Mouse (Mus musculus): ENCODE measurements at regions not wholly inside any gene's neighbourhood (a gene's known extent, or its start where the extent isn't known, plus 50 kb on each side); places are given as distances from the start of the nearest gene placed in this dataset.

DNA sequence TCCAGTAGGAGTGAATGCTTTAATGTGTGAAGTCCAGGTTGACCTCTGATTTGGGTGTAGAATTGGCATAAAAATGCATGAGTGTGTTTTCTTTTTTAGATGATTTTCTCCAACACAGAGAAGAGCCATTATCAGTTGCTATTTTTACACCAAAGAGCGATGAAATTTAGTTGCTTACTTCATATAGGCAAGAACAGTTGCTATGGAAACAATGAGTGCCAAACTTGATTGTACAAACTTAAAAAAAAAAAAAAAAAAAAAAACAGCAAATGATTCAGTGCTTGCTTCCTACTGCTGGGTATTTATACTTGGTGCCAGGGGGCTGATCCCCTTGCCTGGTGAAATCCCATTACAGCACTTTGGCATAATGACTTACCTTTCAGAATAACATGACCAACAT lies 268.0 kb downstream of the Sec23a start:
- no peaks in the 10 kb centered on the region for H3K27me3 ChIP-seq (replicated peaks; ENCODE audit: control insufficient read depth, insufficient read depth, low read length)
- no peaks in the 10 kb centered on the region for H3K36me3 ChIP-seq (ENCODE audit: control insufficient read depth, insufficient read depth)
- no peak overlapping the region for H3K9ac ChIP-seq (replicated peaks; ENCODE audit: low read depth, low read length)
- peak; percentile 63 for ATAC-seq
- no peak overlapping the region for H3K4me3 ChIP-seq (replicated peaks; ENCODE audit: low read length)
- no peak overlapping the region for H3K27ac ChIP-seq (ENCODE audit: low read length)
- no peaks in the 10 kb centered on the region for H3K4me1 ChIP-seq (replicated peaks; ENCODE audit: control insufficient read depth, insufficient read depth, low read length)
- WGBS, result 67% methylated on average over 1 of the region's 1 CpGs
- no peak overlapping the region for H3K4me2 ChIP-seq (ENCODE audit: low read length)
- H3K9me3 ChIP-seq (ENCODE audit: control insufficient read depth, low read length), result no peaks in the 10 kb centered on the region

DNA sequence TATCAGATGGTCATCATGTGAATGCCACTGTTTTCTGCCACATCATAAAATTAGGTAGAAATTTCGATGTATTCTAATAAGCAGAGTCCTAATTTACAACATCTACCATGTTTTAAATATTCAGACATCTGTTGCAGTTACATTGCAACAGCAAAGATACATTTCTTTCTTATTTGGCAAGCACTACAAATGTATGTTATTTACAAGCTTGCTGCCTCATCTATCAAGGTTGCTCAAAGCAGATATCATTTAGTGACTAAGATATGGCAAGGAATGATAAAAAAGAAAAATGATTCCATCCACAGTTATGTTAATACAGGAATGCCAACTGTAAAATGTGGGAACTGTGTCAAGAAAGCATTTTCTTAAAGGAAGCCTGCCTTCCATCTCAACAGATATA lies 283.7 kb downstream of the Sec23a start:
- H3K9ac ChIP-seq (replicated peaks; ENCODE audit: low read depth, low read length), result no peak overlapping the region
- no peaks in the 10 kb centered on the region for H3K4me1 ChIP-seq (replicated peaks; ENCODE audit: control insufficient read depth, insufficient read depth, low read length)
- no peaks in the 10 kb centered on the region for H3K9me3 ChIP-seq (ENCODE audit: control insufficient read depth, low read length)
- no peak overlapping the region for H3K4me3 ChIP-seq (replicated peaks; ENCODE audit: low read length)
- no peaks in the 10 kb centered on the region for H3K27me3 ChIP-seq (replicated peaks; ENCODE audit: control insufficient read depth, insufficient read depth, low read length)
- no peaks in the 10 kb centered on the region for H3K36me3 ChIP-seq (ENCODE audit: control insufficient read depth, insufficient read depth)
- peak; percentile 66 for ATAC-seq
- no peak overlapping the region for H3K27ac ChIP-seq (ENCODE audit: low read length)
- no peak overlapping the region for H3K4me2 ChIP-seq (ENCODE audit: low read length)
- 62% methylated on average over 1 of the region's 1 CpGs for WGBS

DNA sequence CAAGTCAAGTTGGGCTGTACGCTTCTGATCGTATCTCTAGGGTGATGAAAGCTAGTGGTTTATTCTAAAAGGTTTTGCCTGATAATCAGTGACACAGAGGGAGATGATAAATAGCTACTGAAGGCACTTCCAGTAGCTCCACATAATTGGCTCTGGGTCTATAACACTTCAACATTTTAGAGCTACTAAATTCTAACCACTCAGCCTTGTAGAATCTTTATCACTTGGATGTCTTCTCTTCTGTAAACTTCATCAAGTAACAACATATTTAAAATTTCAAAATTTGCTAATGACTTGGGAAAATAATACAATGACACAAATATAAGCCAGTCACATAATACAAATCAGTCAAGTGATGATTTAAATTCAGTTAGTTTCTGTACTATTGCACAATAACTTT lies 284.3 kb downstream of the Sec23a start:
- H3K9ac ChIP-seq (replicated peaks; ENCODE audit: low read depth, low read length), result no peak overlapping the region
- no peak for ATAC-seq
- H3K36me3 ChIP-seq (ENCODE audit: control insufficient read depth, insufficient read depth), result no peaks in the 10 kb centered on the region
- no peak overlapping the region for H3K4me3 ChIP-seq (replicated peaks; ENCODE audit: low read length)
- H3K9me3 ChIP-seq (ENCODE audit: control insufficient read depth, low read length), result no peaks in the 10 kb centered on the region
- 91% methylated on average over 2 of the region's 2 CpGs for WGBS
- H3K4me2 ChIP-seq (ENCODE audit: low read length), result no peak overlapping the region
- H3K27me3 ChIP-seq (replicated peaks; ENCODE audit: control insufficient read depth, insufficient read depth, low read length), result no peaks in the 10 kb centered on the region
- no peaks in the 10 kb centered on the region for H3K4me1 ChIP-seq (replicated peaks; ENCODE audit: control insufficient read depth, insufficient read depth, low read length)
- no peak overlapping the region for H3K27ac ChIP-seq (ENCODE audit: low read length)

DNA sequence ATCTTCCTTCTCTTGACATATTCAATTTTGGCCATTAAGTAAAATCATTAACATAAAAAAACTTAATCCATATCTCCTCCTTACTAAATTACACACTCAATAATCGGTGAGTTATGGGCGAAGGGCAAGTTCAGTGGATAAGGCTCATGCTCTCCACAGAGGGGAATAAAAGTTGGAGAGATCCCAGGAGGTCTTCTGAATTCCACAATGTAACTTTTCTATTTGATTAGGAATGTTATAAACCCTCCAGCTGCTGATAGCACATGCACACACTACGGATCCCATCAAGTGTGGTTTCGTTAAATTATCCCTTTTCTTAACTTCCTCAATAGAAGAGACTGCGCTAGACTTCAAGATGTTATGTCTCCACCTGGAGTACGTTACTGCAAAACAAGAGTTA lies 293.9 kb downstream of the Sec23a start:
- no peak overlapping the region for H3K4me3 ChIP-seq (replicated peaks; ENCODE audit: low read length)
- no peak overlapping the region for H3K27ac ChIP-seq (ENCODE audit: low read length)
- no peak overlapping the region for H3K4me2 ChIP-seq (ENCODE audit: low read length)
- no peak for ATAC-seq
- no peaks in the 10 kb centered on the region for H3K27me3 ChIP-seq (replicated peaks; ENCODE audit: control insufficient read depth, insufficient read depth, low read length)
- no peaks in the 10 kb centered on the region for H3K36me3 ChIP-seq (ENCODE audit: control insufficient read depth, insufficient read depth)
- WGBS, result 89% methylated on average over 6 of the region's 6 CpGs
- H3K9me3 ChIP-seq (ENCODE audit: control insufficient read depth, low read length), result no peaks in the 10 kb centered on the region
- no peak overlapping the region for H3K9ac ChIP-seq (replicated peaks; ENCODE audit: low read depth, low read length)
- H3K4me1 ChIP-seq (replicated peaks; ENCODE audit: control insufficient read depth, insufficient read depth, low read length), result no peaks in the 10 kb centered on the region

DNA sequence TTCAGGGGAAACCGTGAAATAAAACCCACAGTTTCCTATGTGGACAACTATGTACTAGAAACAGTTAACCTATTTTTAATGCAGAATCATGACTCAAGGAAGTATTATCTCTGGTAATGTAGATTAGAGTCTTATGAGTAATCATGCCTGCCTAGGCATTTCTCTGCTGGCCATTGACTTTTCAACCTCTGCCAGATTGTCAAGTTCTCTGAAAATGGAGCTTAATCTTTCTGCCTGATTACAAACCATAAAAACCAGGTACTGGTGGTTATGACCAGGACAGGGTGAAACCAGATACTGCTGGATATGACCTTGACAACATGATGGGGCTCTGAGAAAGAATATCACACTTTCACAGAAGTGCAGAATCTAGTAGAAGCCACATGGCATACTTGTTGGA lies 297.6 kb downstream of the Sec23a start:
- H3K9ac ChIP-seq (replicated peaks; ENCODE audit: low read depth, low read length), result no peak overlapping the region
- 96% methylated on average over 1 of the region's 1 CpGs for WGBS
- H3K4me1 ChIP-seq (replicated peaks; ENCODE audit: control insufficient read depth, insufficient read depth, low read length), result no peaks in the 10 kb centered on the region
- no peak for ATAC-seq
- no peak overlapping the region for H3K4me3 ChIP-seq (replicated peaks; ENCODE audit: low read length)
- no peaks in the 10 kb centered on the region for H3K27me3 ChIP-seq (replicated peaks; ENCODE audit: control insufficient read depth, insufficient read depth, low read length)
- H3K36me3 ChIP-seq (ENCODE audit: control insufficient read depth, insufficient read depth), result no peaks in the 10 kb centered on the region
- no peaks in the 10 kb centered on the region for H3K9me3 ChIP-seq (ENCODE audit: control insufficient read depth, low read length)
- no peak overlapping the region for H3K4me2 ChIP-seq (ENCODE audit: low read length)
- no peak overlapping the region for H3K27ac ChIP-seq (ENCODE audit: low read length)

DNA sequence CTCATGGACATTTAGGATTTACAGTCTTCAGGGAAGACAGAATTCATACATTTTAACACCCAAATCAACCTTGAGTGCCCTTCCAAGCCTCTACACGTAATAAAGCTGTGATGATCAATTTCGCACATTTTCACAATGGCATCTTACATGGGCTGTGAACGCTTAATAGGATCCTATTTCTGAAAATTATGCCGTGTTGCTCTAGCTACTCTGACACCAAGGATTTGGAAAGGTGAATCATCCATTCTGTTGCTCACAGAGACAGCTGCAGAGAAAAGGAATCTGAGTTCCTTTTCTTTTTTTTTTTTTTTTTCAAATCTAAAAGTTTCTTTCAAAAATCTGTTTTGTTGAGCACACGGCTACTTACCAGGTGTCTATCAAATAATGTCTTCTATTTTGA lies 316.1 kb downstream of the Sec23a start:
- Histone ChIP-seq H3K4me3 (replicated peaks; ENCODE audit: low read length) (no peak overlapping the region), H3K4me2 (ENCODE audit: low read length) (no peak overlapping the region), H3K9me3 (ENCODE audit: control insufficient read depth, low read length) (no peaks in the 10 kb centered on the region), H3K9ac (replicated peaks; ENCODE audit: low read depth, low read length) (no peak overlapping the region), H3K27me3 (replicated peaks; ENCODE audit: control insufficient read depth, insufficient read depth, low read length) (no peaks in the 10 kb centered on the region), H3K36me3 (ENCODE audit: control insufficient read depth, insufficient read depth) (no peaks in the 10 kb centered on the region), H3K27ac (ENCODE audit: low read length) (no peak overlapping the region), H3K4me1 (replicated peaks; ENCODE audit: control insufficient read depth, insufficient read depth, low read length) (no peaks in the 10 kb centered on the region)
- 80% methylated on average over 5 of the region's 5 CpGs for WGBS
- ATAC-seq, result no peak

DNA sequence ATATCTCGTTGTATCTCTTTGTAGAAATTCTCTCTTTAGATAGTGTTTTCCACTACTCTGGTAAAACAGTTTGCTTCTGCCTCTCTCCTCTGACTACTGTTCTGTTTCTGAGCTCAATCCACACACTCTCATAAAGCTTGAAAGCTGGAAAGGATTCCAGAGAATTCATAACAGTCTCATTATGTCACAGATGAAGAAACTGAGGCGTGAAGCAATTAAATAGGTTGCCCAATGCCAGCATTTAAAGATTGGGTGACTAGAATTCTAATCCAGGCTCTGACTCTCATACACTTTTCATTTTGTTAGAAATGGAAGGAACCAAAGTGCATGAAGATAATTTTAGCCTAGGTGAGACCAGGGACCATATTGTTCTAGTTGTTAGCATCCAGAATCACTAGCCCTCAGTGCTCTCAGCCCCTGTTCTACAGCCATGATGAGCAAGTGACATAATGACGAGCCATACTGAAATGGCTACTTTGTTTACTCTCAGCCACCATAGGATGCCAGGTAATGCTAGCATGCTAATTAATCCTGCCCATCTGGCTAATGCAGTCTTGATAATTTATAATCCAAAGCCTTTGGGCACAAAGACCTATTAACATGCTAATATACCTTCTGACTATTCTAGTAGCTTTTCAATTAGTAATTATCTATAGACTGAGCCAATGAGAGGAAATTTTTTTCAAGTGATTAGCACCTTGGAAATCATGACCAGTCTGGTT lies 341.7 kb downstream of the Sec23a start:
- ATAC-seq, result peak; percentile 92
- Histone ChIP-seq H3K36me3 (ENCODE audit: control insufficient read depth, insufficient read depth) (no peaks in the 10 kb centered on the region), H3K27ac (ENCODE audit: low read length) (peak overlapping the region; percentile 56), H3K4me3 (replicated peaks; ENCODE audit: low read length) (no peak overlapping the region), H3K4me2 (ENCODE audit: low read length) (no peak overlapping the region), H3K9me3 (ENCODE audit: control insufficient read depth, low read length) (no peaks in the 10 kb centered on the region), H3K4me1 (replicated peaks; ENCODE audit: control insufficient read depth, insufficient read depth, low read length) (no peaks in the 10 kb centered on the region), H3K9ac (replicated peaks; ENCODE audit: low read depth, low read length) (no peak overlapping the region), H3K27me3 (replicated peaks; ENCODE audit: control insufficient read depth, insufficient read depth, low read length) (no peaks in the 10 kb centered on the region)
- WGBS, result 39% methylated on average over 3 of the region's 3 CpGs

DNA sequence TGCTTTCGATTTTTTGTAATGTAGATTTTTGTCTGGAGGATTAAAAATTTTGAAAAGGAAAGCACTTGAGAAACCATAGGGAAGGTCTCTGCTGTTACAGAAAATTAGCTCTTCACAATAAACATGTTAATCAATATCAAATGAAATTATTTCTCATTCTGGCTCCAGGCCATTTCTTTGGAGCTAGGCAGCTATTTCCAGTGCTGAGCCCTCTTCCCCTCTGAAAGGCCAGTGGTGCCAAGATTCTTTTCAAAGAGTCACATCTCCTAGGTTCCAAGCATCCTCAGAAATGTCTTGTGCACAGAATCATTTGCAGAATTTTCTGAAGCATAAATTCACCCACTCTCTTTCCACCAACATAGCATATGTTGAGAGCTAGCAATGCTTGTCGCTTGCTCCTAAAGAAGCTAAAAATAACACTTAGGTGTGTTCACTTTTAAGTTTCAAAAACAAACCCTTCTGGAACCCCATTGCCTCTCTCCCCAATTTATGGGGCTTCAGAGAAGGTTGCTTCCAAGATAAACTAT lies 357.2 kb downstream of the Sec23a start:
- Histone ChIP-seq H3K4me2 (ENCODE audit: low read length) (no peak overlapping the region), H3K4me1 (replicated peaks; ENCODE audit: control insufficient read depth, insufficient read depth, low read length) (peaks cover 15% of the 10 kb centered on the region), H3K36me3 (ENCODE audit: control insufficient read depth, insufficient read depth) (no peaks in the 10 kb centered on the region), H3K4me3 (replicated peaks; ENCODE audit: low read length) (no peak overlapping the region), H3K27ac (ENCODE audit: low read length) (no peak overlapping the region), H3K9me3 (ENCODE audit: control insufficient read depth, low read length) (no peaks in the 10 kb centered on the region), H3K9ac (replicated peaks; ENCODE audit: low read depth, low read length) (no peak overlapping the region), H3K27me3 (replicated peaks; ENCODE audit: control insufficient read depth, insufficient read depth, low read length) (no peaks in the 10 kb centered on the region)
- 0 out of 2 replicates have a peak, but pooled peaks have one; percentile 29 for ATAC-seq
- WGBS, result 64% methylated on average over 2 of the region's 2 CpGs

DNA sequence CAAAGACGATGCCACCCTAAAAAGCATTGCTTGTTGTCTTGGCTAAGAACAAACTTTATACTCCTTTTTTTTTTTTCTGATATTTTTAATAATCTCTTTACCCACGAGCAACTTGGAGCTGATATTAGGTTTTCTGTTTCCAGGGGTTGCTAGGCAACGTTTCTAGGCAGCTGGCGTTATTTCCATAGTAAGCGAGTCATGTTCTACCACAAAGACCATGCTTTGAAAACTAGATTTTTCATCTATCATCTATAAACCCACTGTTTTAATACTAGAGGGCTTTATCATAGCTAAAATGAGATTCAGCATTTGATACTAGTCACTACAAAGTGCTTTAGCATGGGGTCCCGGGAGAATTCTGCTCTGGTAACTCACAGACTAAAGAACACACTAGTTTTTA lies 358.1 kb downstream of the Sec23a start:
- ATAC-seq, result peak; percentile 60
- WGBS, result 51% methylated on average over 6 of the region's 6 CpGs
- Histone ChIP-seq H3K9me3 (ENCODE audit: control insufficient read depth, low read length) (no peaks in the 10 kb centered on the region), H3K4me3 (replicated peaks; ENCODE audit: low read length) (no peak overlapping the region), H3K4me2 (ENCODE audit: low read length) (no peak overlapping the region), H3K36me3 (ENCODE audit: control insufficient read depth, insufficient read depth) (no peaks in the 10 kb centered on the region), H3K27ac (ENCODE audit: low read length) (no peak overlapping the region), H3K27me3 (replicated peaks; ENCODE audit: control insufficient read depth, insufficient read depth, low read length) (no peaks in the 10 kb centered on the region), H3K9ac (replicated peaks; ENCODE audit: low read depth, low read length) (no peak overlapping the region), H3K4me1 (replicated peaks; ENCODE audit: control insufficient read depth, insufficient read depth, low read length) (peaks cover 15% of the 10 kb centered on the region)

DNA sequence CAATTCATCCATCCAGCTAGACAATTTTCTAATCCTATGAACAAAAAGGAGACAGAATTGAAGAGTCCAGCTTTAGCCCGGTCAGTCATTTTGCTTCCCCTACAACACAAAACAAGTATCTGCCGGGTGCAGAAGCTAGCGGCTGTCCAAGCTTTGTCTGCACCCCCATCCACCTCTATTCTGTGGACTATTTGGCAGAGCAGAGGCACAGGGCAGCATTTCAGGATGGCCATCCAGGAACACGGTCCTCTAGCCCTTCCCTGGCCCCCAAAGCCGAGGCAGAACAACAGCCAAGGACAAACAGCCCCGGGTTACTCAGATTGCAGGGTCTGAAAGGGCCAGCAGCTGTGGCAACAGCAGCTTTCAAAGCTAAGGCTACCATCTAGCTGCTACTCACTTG lies 358.6 kb downstream of the Sec23a start:
- Histone ChIP-seq H3K4me2 (ENCODE audit: low read length) (no peak overlapping the region), H3K9me3 (ENCODE audit: control insufficient read depth, low read length) (no peaks in the 10 kb centered on the region), H3K9ac (replicated peaks; ENCODE audit: low read depth, low read length) (no peak overlapping the region), H3K4me1 (replicated peaks; ENCODE audit: control insufficient read depth, insufficient read depth, low read length) (peaks cover 15% of the 10 kb centered on the region), H3K27me3 (replicated peaks; ENCODE audit: control insufficient read depth, insufficient read depth, low read length) (no peaks in the 10 kb centered on the region), H3K27ac (ENCODE audit: low read length) (no peak overlapping the region), H3K4me3 (replicated peaks; ENCODE audit: low read length) (no peak overlapping the region), H3K36me3 (ENCODE audit: control insufficient read depth, insufficient read depth) (no peaks in the 10 kb centered on the region)
- 29% methylated on average over 6 of the region's 6 CpGs for WGBS
- ATAC-seq, result peak; percentile 54
